Mouse (Mus musculus) layer of hippocampus, adult 9-11 months (tissue): ENCODE results near the gene Vps13c.

Experiments used
- DNase-seq: peaks from one replicate; pipeline ENCODE4 v3.0.0; 2022

Vps13c gene

DNA sequence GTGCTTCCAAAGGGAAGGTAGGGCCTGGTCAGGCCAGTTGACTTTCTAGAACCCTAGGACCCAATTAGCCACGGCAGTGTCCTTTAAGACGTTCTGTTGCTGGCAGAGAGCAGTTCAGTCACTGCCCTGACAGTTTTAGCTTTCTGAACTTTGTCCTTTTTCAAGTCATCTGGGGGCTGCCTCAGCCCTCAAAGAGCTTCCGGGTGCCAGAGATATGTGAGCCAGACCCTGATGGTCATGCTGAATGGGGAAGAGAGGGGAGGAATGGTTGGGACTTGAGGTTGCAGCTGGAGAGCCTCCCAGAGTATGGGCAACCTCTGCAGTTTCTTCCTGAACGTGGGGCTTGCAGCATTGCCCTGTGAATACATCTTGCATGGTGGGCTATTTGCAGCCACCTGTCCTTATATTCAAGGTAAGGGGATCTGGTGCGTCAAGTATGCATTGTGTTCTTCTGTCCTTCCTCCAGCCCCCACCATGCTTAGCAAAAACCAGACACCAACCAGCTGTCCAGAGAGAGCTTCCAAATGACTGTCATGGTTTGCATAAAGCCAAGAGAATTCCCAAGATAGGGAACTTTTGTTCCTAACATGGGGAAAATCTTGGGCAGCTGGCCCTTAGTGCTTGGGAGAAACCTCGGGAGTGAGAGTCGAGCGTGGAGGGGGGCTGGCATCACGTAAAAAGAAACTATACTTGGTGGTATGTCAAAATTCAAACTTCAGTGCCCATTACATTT, 182.3 kb downstream of the Vps13c start:
- no peak for DNase-seq

DNA sequence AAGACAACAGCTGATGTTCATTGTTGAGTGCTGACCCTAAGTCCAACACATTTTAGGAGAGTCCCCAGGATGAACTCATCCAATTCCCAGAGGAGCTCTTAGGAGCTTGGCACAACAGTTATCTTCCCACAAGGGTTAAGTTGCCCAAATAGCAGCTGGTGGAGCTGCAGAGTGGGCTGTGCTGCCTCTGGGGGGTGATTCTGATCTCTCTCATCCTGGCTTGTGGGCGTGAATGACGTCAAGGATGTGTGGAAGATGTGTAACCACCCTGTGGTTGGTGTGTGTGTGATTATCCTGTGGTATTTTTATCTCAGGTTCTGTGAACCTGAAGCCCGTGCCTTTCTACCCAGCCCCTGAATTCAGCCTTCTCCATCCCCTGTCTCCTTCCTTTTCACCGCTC, 188.4 kb downstream of the Vps13c start:
- no peak for DNase-seq

DNA sequence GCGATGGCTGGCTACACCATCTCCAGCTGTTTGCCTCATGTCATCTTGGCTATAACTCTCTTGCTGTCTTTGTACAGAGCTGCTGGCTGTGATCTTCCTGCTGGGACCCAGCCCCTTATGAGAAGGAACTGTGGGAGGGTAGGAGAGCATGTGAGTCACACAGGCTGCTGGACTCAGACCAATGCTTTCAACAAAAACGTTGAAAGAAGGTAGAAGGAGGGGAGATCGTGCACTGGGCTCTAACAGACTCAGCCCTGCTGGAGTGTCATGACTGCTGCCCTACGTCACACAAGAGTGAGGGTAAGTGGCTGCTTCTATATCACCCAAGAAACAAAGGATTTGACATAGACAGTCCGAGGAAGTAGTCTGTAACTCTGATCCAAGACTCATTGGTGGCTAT, 193.6 kb downstream of the Vps13c start:
- DNase-seq: no peak
